Mouse (Mus musculus): ENCODE data around the gene Slc35c1. TPM values are rescaled to one million over a fixed set of nuclear protein-coding genes. Genes with fewer than 3 reads are reported as not detected.
A peak's percentile ranks its signal among the peaks of the same experiment; 100 is the strongest.

Gene Slc35c1
- total RNA-seq (2021) = 10 to 100 TPM; 13.6 to 14.1 TPM
- long read RNA-seq, transcript Slc35c1-201 (2 exons, 3,139 nt) = major isoform, 13 of 15 reads
- long read RNA-seq, partial matches to known transcripts = 0 of 15 reads
- long read RNA-seq, other reads (novel, unspliced or antisense) = 1 of 15 reads

- no peak for DNase-seq (ENCODE audit: low spot score in 2 of 2)
Observed at GRCm38 (mm10) chr2:92459921-92460707, at the start of gene Slc35c1. Gene Slc35c1, minus strand, starts transcription at chr2:92460538.

GRCm38 (mm10) chr2:92505291-92505690, 45.0 kb upstream of the Slc35c1 start:
- no peak for DNase-seq (ENCODE audit: low spot score in 2 of 2)

- no peak for DNase-seq (ENCODE audit: low spot score in 2 of 2)
Observed at GRCm38 (mm10) chr2:92503421-92503820, 43.1 kb upstream of the Slc35c1 start.

GRCm38 (mm10) chr2:92499701-92500322, 39.5 kb upstream of the Slc35c1 start:
- DNase-seq (ENCODE audit: low spot score in 2 of 2) = peak; percentile 47 to 64

GRCm38 (mm10) chr2:92497112-92497511, 36.8 kb upstream of the Slc35c1 start:
- no peak for DNase-seq (ENCODE audit: low spot score in 2 of 2)

- peak in 1 of 2 experiments; percentile 3 for DNase-seq (ENCODE audit: low spot score in 2 of 2)
Observed at GRCm38 (mm10) chr2:92496681-92497080, 36.3 kb upstream of the Slc35c1 start.

- no peak for DNase-seq (ENCODE audit: low spot score in 2 of 2)
Observed at GRCm38 (mm10) chr2:92494956-92495355, 34.6 kb upstream of the Slc35c1 start.

GRCm38 (mm10) chr2:92494423-92494822, 34.1 kb upstream of the Slc35c1 start:
- DNase-seq (ENCODE audit: low spot score in 2 of 2) = no peak

- no peak for DNase-seq (ENCODE audit: low spot score in 2 of 2)
Observed at GRCm38 (mm10) chr2:92493656-92494390, 33.5 kb upstream of the Slc35c1 start.

- peak; percentile 54 to 72 for DNase-seq (ENCODE audit: low spot score in 2 of 2)
Observed at GRCm38 (mm10) chr2:92491950-92492501, 31.7 kb upstream of the Slc35c1 start.

GRCm38 (mm10) chr2:92490541-92490940, 30.2 kb upstream of the Slc35c1 start:
- DNase-seq (ENCODE audit: low spot score in 2 of 2) = no peak

GRCm38 (mm10) chr2:92487791-92488190, 27.5 kb upstream of the Slc35c1 start:
- no peak for DNase-seq (ENCODE audit: low spot score in 2 of 2)

- no peak for DNase-seq (ENCODE audit: low spot score in 2 of 2)
Observed at GRCm38 (mm10) chr2:92486911-92487310, 26.6 kb upstream of the Slc35c1 start.

- DNase-seq (ENCODE audit: low spot score in 2 of 2) = peak; percentile 72 to 91
Observed at GRCm38 (mm10) chr2:92486403-92486802, 26.1 kb upstream of the Slc35c1 start.

GRCm38 (mm10) chr2:92485640-92486295, 25.4 kb upstream of the Slc35c1 start:
- DNase-seq (ENCODE audit: low spot score in 2 of 2) = peak; percentile 65 to 84

GRCm38 (mm10) chr2:92484256-92485025, 24.1 kb upstream of the Slc35c1 start:
- peak in 1 of 2 experiments; percentile 40 for DNase-seq (ENCODE audit: low spot score in 2 of 2)

- no peak for DNase-seq (ENCODE audit: low spot score in 2 of 2)
Observed at GRCm38 (mm10) chr2:92483505-92483904, 23.2 kb upstream of the Slc35c1 start.

GRCm38 (mm10) chr2:92482551-92482950, 22.2 kb upstream of the Slc35c1 start:
- no peak for DNase-seq (ENCODE audit: low spot score in 2 of 2)

- no peak for DNase-seq (ENCODE audit: low spot score in 2 of 2)
Observed at GRCm38 (mm10) chr2:92478313-92478688, 18.0 kb upstream of the Slc35c1 start.
